Mouse (Mus musculus): ENCODE results near the gene Cers2.

Gene Cers2

GRCm38 (mm10) chr3:95314486-95315093, at the start of gene Cers2:
TSS of gene Cers2 (plus strand) at chr3:95314791.
- ATAC-seq (ENCODE audit: low TSS enrichment), result no peak

DNA sequence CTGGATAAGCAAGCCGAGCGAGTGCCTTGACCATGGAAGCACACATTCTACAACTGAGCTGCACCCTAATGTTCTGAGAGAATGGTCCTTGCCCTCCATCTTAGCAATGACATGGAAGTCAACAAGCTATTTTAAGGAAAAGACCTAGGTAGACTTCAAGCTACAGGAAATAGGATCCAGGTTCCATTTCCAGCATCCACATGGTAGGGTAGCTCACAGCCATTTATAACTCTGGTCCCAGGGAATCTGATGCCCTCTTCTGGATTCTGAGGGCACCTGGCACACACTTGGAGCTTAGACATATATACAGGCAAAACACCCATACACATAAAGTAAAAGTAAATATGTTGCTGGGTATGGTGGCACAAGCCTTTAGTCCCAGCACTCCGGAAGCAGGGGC, 48.5 kb upstream of the Cers2 start:
- no peak for ATAC-seq (ENCODE audit: low TSS enrichment)

DNA sequence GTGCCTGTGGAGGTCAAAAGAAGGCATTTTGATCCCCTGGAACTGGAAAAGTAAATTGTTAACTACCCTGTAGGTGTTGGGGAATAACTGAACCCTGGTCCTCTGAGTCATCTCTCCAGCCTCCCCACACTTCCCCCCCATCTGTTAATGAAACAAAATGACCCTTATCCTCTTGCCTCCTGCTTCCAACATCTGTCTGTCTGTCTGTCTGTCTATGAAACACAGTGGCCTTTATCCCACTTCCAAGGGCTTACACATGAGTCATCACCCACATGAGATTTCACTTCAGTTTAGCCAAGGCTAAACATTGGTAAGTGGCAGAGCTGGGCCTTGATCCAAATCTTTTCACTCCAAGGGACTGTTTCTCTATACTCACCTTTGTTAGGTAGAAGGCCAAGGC, 46.7 kb upstream of the Cers2 start:
- no peak for ATAC-seq (ENCODE audit: low TSS enrichment)

DNA sequence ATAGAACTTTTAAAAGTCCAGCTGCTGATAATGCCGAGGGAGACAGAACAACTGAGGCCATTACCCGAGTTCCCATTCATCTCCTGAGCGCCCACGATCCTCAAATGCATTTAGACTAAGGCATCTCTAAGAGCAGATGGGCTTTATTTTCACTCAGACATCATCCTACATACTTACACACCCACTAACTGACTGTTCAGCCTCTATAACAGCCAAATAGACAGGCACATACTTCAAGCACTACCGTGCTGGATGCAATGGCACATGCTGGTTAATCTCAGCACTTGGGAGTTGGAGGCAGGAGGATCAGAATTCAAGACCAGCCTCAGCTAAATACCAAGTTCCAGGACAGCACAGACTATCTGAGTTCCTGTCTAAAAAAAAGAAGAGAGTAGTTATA, 44.8 kb upstream of the Cers2 start:
- peak; percentile 93 for ATAC-seq (ENCODE audit: low TSS enrichment)

GRCm38 (mm10) chr3:95270766-95271364, 43.7 kb upstream of the Cers2 start:
- no peak for ATAC-seq (ENCODE audit: low TSS enrichment)

DNA sequence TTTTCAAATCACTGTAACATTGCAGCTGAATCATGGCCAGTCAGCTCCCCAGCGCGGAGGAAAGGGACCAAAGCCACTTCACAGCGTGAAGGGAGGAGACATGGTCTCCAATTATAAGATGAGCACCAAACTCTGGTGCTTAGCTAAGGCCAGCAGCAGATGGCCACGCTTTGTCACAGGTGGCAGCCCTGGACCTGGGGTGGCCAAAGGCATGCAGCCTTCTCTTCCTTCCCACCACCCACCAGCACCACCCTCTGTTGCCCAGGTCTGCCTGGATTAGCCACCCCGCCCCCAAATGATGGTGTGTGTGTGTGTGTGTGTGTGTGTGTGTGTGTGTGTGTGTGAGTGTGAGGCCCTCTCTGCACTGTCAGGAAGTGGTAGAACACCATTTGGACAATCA, 41.1 kb upstream of the Cers2 start:
- ATAC-seq (ENCODE audit: low TSS enrichment), result no peak

- no peak for ATAC-seq (ENCODE audit: low TSS enrichment)
Observed at GRCm38 (mm10) chr3:95274453-95274852, 40.1 kb upstream of the Cers2 start.

DNA sequence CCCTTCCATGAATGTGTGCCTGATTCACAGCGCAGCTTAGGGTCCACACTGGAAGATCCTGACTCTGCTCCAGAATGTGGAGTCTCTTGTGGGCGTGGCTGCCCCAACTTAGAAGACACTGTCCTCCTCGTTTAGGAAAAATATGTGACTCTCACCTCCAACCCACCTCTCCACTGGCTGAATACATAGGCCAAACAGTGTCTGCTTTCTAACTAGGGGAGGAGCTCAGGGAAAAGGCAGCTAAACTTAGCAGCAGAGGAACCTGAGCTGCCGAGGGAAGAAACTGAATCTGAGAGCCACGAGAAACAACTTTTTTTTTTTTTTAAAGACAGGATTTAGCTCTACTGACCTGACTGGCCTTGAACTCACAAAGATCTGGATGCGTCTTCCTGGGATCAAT, 39.4 kb upstream of the Cers2 start:
- no peak for ATAC-seq (ENCODE audit: low TSS enrichment)

DNA sequence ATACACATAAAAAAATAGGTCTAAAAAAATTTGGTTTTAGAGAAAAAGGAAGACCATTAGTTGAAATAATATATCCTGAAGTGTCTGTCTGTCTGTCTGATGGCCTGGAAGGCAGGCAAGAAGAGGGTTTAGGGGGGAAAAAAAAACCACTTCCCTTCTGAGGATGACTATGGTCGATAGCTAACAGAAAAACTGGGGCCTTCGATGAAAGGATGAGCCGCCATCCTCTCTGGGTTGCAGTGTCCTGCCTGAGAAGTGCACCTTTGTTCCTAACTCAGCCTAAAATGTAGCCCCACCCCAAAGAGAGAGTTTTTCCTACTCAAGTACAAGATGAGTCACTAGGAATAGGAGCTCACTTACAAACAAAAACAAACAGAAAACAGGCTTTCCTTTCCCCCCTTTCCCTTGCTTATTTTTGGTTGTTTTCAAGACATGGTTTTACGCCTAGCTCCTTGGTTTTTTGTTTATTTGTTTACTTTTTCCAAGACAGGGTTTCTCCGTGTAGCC, 38.1 kb upstream of the Cers2 start:
- no peak for ATAC-seq (ENCODE audit: low TSS enrichment)

DNA sequence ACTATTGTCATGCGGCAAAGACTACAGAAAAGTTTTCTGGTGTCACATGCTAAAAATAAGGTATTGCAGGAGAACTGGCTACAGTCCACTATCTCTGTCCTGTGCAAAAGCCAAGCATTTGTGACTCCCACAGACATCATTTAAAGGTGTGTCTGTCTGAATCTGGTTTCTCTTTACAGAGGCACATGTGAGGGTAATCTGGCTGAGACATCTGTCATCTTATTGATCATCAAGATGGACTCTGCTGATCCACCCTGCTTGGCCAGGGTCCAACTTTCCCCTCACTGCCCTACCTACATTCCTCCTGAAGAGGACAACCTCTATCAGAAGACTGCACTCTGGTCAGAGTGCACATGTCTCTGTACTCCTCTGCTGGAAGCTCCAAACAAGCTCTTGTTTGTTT, 37.4 kb upstream of the Cers2 start:
- no peak for ATAC-seq (ENCODE audit: low TSS enrichment)

DNA sequence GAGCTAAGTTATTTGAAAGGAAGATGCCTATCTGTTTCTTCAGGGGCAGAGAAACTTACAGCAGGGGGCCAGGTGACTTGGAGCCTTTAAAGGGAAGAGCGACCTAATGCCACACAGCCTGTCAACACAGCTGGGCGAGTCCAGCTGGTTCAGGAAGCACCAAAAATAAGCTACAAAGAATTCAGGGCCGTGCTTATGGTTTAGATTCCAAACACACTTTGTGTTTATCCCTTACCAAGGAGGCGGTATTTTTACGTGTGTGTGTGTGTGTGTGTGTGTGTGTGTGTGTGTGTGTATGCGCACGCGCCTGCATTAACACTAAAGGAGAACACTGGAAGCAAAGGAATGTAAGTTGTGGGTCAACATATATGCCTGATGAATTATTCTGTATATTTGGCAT, 33.8 kb upstream of the Cers2 start:
- no peak for ATAC-seq (ENCODE audit: low TSS enrichment)

GRCm38 (mm10) chr3:95281216-95282126, 33.1 kb upstream of the Cers2 start, which contains the start of the genes Mindy1 and Prune1:
TSS of gene Mindy1 (plus strand) at chr3:95281345.
TSS of gene Prune1 (minus strand) at chr3:95282076.
- ATAC-seq (ENCODE audit: low TSS enrichment), result peak; percentile 87

- peak; percentile 4; the same call in 1 of the 2 replicates for ATAC-seq (ENCODE audit: low TSS enrichment)
Observed at GRCm38 (mm10) chr3:95282381-95282864, 32.2 kb upstream of the Cers2 start.

DNA sequence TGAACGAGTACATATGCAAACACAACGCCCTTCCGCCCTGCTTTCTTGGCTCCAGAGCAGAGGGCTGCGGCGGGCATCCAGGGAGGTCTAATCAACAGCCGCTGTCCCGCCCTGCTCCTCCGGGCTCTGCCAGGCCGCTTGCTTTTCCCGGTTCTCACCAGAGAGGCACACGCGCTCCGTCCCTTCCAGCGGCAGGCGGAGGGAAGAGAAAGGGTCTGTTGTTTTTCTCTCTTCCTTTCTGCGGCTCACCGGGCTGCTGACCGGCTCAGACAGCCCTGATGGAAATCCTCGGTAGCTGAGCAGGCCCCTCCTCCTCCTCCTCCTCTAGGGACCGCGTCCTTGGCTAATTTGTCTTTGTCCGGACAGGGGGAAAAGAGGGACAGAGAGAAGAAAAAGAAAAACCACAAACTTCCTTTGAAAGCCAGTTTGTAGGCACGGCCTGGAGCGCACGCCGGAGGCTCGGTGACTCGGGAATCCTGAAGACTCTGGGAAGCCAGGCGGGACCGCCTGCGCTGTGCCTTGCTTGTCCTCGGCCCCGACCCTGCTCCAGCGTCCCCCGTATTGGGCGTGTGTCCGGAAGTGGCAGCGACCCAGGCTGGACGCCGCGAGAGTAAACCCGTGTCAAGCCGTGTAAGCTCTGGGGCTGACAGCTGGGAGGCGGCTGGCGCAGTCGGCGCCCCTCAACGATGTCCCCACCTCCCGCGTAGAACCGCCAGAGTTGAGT, 31.6 kb upstream of the Cers2 start:
- peak; percentile 70 for ATAC-seq (ENCODE audit: low TSS enrichment)

- no peak for ATAC-seq (ENCODE audit: low TSS enrichment)
Observed at GRCm38 (mm10) chr3:95283589-95283941, 31.0 kb upstream of the Cers2 start.

DNA sequence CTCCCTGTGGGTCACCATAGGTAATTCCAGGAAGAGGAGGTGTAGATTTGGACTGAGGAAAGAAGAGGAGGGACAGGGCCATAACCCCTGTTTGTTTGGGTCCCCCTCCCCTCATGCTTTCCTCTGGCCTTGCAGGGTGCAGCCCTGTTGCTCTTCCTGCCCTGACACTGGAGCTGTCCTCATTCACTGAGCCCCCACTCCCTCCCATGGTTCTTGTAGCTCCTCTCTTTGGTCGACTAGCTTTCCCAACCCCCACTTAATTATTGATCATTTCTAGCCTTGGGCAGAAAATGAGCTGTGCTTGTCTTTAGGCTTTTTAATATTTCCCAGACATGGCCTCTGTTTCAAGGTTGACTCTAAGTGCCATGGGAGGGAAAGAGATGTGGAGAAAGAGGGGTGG, 30.5 kb upstream of the Cers2 start:
- no peak for ATAC-seq (ENCODE audit: low TSS enrichment)

DNA sequence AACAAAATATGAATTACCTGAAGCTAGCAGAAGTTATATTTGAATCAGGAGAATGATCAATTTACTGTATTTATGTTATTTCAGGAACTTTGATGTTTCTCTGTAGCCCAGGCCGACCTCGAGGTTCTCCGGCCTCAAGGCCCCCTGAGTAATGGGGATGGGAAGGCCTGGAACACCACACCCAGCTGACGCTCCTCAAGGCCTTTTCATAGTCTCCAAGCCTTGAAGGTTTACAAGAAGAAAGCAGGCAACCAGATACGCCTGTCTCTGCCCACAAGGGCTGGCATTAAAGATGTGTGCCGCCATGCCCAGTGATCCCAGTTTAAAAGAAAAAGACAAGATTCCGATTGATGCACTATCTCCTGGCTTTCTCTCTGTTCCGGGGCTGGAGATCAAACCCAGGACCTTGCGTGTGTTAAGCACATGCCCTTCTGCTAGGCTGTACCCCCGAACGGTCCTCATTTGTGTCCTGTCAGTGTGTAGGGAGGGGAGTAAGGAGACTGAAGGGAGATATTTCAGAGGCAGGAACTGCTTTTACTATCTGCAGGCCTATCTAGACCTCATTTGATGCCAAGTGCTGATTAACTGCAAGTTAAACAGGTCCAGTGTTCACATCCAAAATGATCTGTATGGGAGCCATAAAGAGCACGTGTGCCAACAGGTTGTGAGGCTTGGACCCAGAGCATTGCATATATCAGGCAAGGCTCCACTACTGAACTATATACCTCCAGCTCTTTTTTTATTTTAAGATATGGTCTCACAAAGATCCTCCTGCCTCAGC, 29.9 kb upstream of the Cers2 start:
- ATAC-seq (ENCODE audit: low TSS enrichment), result no peak

- no peak for ATAC-seq (ENCODE audit: low TSS enrichment)
Observed at GRCm38 (mm10) chr3:95285390-95285789, 29.2 kb upstream of the Cers2 start.

GRCm38 (mm10) chr3:95286011-95286410, 28.6 kb upstream of the Cers2 start:
- no peak for ATAC-seq (ENCODE audit: low TSS enrichment)

DNA sequence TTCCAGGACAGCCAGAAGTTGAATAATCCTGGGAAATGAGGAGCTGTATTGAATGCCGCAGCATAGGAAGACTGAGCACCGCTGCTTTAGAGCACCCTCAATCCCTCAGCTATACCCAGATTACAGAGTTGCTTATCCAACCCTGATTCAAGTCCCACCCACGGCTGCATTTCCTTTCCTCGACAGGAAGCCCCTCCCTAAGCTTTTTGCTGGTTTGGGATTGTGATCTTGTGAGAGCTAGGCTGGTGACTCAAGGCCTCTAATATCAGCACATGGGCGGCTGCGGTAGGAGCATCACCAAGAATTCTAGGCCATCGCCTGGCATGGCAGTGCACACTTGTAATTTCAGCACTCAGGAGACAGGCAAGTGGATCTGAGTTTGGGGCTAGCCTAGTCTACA, 28.1 kb upstream of the Cers2 start:
- ATAC-seq (ENCODE audit: low TSS enrichment), result no peak

- no peak for ATAC-seq (ENCODE audit: low TSS enrichment)
Observed at GRCm38 (mm10) chr3:95287541-95287940, 27.1 kb upstream of the Cers2 start.
